Mouse (Mus musculus) MEL (cell line): ENCODE results near the gene 2300002M23Rik.

Experiments
- CTCF ChIP-seq, 3 experiments: IDR thresholded peaks in 2 of 3; conservative IDR thresholded peaks in 1 of 3; 2 replicates each; pipeline ENCODE4 v1.5.1; 2011 to 2012; ENCODE audit warnings: low read length in 3 of 3, low read depth in 2 of 3, mild to moderate bottlenecking in 2 of 3, improper control_type of control experiment in 1 of 3, inconsistent platforms in 1 of 3, mixed read lengths in 1 of 3, moderate library complexity in 1 of 3; ENCODE audit not compliant: control insufficient read depth in 1 of 3, insufficient read depth in 1 of 3, poor library complexity in 1 of 3, severe bottlenecking in 1 of 3
- MAX ChIP-seq: IDR thresholded peaks from 2 replicates; pipeline ENCODE4 v1.6.1; 2011; ENCODE audit warnings: low read length, improper control_type of control experiment
- MXI1 ChIP-seq: IDR thresholded peaks from 2 replicates; pipeline ENCODE4 v1.6.1; 2011; ENCODE audit warnings: mild to moderate bottlenecking, low read depth, low read length, improper control_type of control experiment
- POLR2A ChIP-seq, 2 experiments: IDR thresholded peaks; 2 replicates each; pipeline ENCODE4 v1.6.1; 2011 to 2012; ENCODE audit warnings: low read length in 2 of 2, mild to moderate bottlenecking in 2 of 2, control low read depth in 1 of 2, improper control_type of control experiment in 1 of 2, low read depth in 1 of 2, moderate library complexity in 1 of 2; ENCODE audit not compliant: control insufficient read depth in 1 of 2, insufficient read depth in 1 of 2, poor library complexity in 1 of 2
- POLR2AphosphoS5 ChIP-seq: IDR thresholded peaks from 2 replicates; pipeline ENCODE4 v1.6.1; 2012; ENCODE audit warnings: low read depth, borderline replicate concordance, mild to moderate bottlenecking, inconsistent platforms, low read length, moderate library complexity, mixed read lengths
- UBTF ChIP-seq: IDR thresholded peaks from 2 replicates; pipeline ENCODE4 v1.6.1; 2012; ENCODE audit warnings: low read depth, mild to moderate bottlenecking, inconsistent platforms, low read length, improper control_type of control experiment, moderate library complexity, borderline replicate concordance; ENCODE audit not compliant: insufficient read depth
- ZMIZ1 ChIP-seq: IDR thresholded peaks from 2 replicates; pipeline ENCODE4 v1.6.1; 2012; ENCODE audit warnings: low read depth, mild to moderate bottlenecking, inconsistent platforms, low read length, improper control_type of control experiment, moderate library complexity

DNA sequence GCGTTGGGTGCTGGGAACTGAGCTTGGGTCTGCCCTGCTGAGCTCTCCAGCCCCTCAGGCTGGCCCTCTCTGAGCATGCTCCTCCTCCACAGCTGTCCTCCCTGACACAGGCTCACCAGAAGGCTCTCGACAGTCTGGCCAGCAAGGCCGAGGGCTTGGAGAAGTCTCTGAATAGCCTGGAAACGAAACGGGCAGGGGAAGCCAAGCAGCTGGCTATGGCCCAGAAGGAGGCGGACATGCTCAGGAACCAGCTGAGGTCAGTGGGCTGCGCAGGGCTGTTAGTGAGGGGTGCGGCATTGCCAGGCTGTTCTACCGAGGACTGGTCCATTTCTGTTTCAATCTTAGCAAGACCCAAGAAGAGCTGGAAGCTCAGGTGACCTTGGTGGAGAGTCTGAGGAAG lies 42.9 kb upstream of the 2300002M23Rik start:
- TF ChIP-seq CTCF (IDR thresholded peaks at IDR 0.05 in 2 of 3, conservative IDR thresholded peaks at IDR 0.05 in 1 of 3; ENCODE audit: control insufficient read depth in 1 of 3, insufficient read depth in 1 of 3, low read depth in 2 of 3, low read length in 3 of 3, poor library complexity in 1 of 3, severe bottlenecking in 1 of 3) = no peak
- TF ChIP-seq ZMIZ1 = no peak
- TF ChIP-seq POLR2A (IDR thresholded peaks at IDR 0.05; ENCODE audit: control insufficient read depth in 1 of 2, insufficient read depth in 1 of 2, low read depth in 1 of 2, low read length in 2 of 2, poor library complexity in 1 of 2) = no peak
- TF ChIP-seq POLR2AphosphoS5 = no peak
- no peak for TF ChIP-seq UBTF
- no peak for TF ChIP-seq MXI1
- TF ChIP-seq MAX = no peak
